Mouse (Mus musculus) G1E (cell line): Measurements from ENCODE around the gene Nploc4.

Source experiments
- CTCF ChIP-seq: IDR thresholded peaks from 2 replicates; pipeline ENCODE4 v1.5.1; 2012; ENCODE audit warnings: low read depth, low read length, inconsistent platforms, mixed read lengths
- POLR2AphosphoS5 ChIP-seq: IDR thresholded peaks from 2 replicates; pipeline ENCODE4 v1.6.1; 2012; ENCODE audit warnings: low read depth, low read length, inconsistent platforms; ENCODE audit not compliant: insufficient replicate concordance
- TAL1 ChIP-seq: conservative IDR thresholded peaks from 2 replicates; pipeline ENCODE4 v1.6.1; 2012; ENCODE audit warnings: low read depth, low read length, inconsistent platforms, mixed read lengths

DNA sequence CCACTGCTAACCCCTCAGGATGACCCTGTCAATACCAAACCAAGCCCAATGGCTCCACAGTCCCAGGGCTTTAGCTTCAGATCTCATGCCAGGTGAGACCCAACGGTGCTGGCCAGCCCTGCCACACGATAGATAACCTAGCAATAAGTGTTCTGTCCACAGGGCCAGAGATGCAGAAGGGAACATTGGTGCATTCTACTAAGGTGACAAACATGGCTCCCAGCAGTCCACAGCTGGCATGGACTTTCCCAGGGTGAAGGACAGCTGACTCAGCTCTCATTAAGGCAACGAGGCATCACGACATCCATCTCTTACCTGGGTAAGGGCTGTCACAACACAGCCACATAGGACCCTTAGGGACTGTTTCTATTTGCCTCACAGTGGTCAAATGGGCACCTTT, 56.4 kb downstream of the Nploc4 start:
- TF ChIP-seq CTCF (no peak), POLR2AphosphoS5 (no peak), TAL1 (no peak)
